Mouse (Mus musculus): ENCODE results near the gene Cdk19.

GRCm38 (mm10) chr10:40481534-40481933, 142.2 kb downstream of the Cdk19 start:
- TF ChIP-seq CTCF (IDR thresholded peaks at IDR 0.05; ENCODE audit: extremely low read depth, insufficient read depth, insufficient read length, insufficient replicate concordance) (no peak), POLR2A (IDR thresholded peaks at IDR 0.05; ENCODE audit: low read depth, low read length) (no peak)

Data from spleen, adult 2 months (tissue).